Mouse (Mus musculus): ENCODE measurements around the gene Pglyrp4. TPM values are rescaled to one million over a fixed set of nuclear protein-coding genes. Genes with fewer than 3 reads are reported as not detected.
A peak's percentile ranks its signal among the peaks of the same experiment; 100 is the strongest.
"Not testable (repeated sequence)": the region's sequence is repeated elsewhere in the genome, so short reads cannot be mapped to it uniquely, and the experiment has no call there.

Pglyrp4 gene
- total RNA-seq (2021) = not detected
- long read RNA-seq, experiment 1 = 0 reads
- long read RNA-seq, experiment 2 = 0 reads

- DNase-seq (ENCODE audit: low spot score in 2 of 2) = no peak
These were observed at the start of gene Pglyrp4 for GRCm38 (mm10) chr3:90726606-90727005. TSS of gene Pglyrp4 (plus strand) at chr3:90726906.

DNA sequence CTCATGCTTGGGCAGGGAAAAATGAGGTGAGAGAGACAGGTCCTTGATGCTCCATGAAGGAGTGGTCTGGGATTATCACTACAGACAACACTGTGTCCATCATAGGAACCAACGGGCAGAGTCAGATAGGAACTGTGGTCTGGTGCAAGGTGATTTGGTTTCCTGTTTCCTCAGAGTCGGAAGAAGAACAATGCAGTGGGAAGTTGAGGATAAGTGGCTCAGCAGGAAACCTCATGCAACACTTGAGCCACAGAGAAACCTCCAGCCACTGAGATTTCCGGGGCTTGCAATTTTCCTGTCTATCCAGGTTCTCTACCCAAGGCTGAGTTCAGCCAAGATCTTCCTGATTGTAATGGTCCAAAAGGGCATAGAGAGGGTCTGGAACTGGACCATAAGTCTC lies 48.0 kb upstream of the Pglyrp4 start:
- no peak for DNase-seq (ENCODE audit: low spot score in 2 of 2)

DNA sequence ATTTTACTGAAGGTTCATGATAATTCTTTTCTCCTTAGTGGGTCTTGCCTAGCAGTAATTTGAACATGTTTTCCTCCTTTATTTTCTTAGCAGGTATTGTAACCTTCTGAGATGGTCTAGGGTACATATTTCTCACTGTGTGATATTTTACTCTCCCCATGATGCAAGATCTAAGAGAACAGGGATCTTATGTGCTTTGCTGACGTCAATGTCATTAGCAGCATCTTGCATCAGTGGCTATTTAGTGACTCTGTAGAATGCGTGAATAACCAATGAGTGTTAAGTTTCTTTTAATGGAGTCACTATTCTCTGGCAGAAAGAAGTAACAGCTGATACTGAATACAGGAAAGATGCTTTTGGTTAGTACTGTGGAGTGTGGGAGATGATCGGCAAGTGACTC lies 42.8 kb upstream of the Pglyrp4 start:
- DNase-seq (ENCODE audit: low spot score in 2 of 2) = no peak

DNA sequence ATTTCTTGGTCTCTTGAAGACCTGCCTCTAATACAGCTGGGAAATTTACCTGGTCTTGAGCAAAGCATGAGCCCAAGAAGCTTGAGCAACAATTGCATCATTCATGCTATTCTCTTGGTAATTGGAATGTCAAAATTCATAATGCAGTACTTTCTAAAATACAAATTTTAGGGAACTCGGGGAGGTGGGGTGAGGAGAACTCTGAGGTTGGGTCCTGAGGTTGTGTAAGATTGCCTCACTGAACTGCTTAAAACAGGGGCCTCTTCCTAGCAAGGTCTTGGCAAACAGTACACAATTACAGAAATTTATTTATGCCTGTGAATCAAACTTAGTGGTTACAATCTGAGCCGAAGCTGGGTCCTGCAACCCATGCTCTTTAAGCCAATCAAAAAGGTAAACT lies 39.9 kb upstream of the Pglyrp4 start:
- no peak for DNase-seq (ENCODE audit: low spot score in 2 of 2)

- no peak for DNase-seq (ENCODE audit: low spot score in 2 of 2)
These were observed 33.2 kb upstream of the Pglyrp4 start for GRCm38 (mm10) chr3:90693496-90693895.

GRCm38 (mm10) chr3:90695613-90696012 lies 31.1 kb upstream of the Pglyrp4 start, which contains the start of gene S100a9:
TSS of gene S100a9 (minus strand) at chr3:90695721.
- no peak for DNase-seq (ENCODE audit: low spot score in 2 of 2)

DNA sequence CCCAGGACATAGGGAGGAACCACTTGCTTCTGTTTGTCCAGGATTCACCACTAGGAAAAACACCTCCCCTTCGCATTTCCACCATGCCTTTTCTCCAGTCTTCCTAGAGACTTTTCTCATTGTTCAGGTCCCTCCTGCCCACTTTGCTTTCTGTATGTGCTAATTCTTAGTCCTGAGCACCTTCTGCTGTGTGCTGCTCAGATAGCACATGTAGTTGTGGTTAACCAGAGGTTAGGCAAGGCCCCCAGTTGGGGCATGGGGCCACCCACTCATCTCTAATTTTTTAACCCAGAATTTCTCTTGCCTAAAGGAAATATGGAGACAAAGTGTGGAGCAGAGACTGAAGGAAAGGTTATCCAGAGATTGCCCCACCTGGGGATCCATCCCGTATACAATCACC lies 24.5 kb upstream of the Pglyrp4 start:
- DNase-seq (ENCODE audit: low spot score in 2 of 2) = no peak

GRCm38 (mm10) chr3:90708523-90709202 lies 18.0 kb upstream of the Pglyrp4 start:
- no peak for DNase-seq (ENCODE audit: low spot score in 2 of 2)

DNA sequence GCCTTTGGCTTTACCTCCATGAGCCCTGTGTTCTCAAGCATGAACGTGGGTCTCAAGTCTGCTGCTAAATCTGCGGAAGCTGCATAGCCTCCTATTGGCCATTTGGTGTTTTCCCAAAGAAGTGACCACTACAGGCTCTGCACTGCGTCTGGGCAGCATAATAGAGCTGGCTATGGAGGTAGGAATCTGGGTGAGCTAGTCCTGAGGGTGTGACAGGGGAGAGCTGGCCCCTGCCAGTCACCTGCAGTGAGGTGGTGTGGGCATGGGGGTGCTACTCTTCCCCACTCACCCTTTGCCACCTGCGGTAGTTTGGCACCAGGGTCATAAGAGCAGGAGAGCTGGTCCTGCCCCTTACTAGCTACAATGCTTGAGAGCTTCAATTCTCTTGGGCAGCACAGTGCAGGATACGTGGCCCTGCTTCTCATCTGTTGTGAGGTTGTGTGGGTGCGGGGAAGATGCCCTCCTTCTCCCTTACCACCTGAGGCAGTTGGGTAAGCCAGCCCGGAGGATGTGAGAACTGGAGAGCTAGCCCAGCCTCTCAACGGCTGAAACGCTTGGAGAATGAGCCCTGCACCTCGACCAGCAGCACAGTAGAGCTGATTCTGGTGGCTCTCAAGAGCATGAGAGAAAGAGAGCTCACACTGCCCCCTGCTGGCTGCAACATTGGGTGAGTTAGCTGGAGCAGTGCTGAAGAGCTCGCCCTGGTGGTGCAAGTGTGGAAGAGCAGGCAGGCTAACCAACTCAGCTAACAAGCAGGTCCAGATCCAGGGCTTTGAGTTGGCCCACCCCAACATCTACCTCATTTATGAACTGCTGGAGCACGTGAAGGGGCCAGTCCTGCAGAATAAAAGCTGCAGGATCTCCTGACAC lies 16.9 kb upstream of the Pglyrp4 start:
- DNase-seq (ENCODE audit: low spot score in 2 of 2) = peak; percentile 54 to 68

DNA sequence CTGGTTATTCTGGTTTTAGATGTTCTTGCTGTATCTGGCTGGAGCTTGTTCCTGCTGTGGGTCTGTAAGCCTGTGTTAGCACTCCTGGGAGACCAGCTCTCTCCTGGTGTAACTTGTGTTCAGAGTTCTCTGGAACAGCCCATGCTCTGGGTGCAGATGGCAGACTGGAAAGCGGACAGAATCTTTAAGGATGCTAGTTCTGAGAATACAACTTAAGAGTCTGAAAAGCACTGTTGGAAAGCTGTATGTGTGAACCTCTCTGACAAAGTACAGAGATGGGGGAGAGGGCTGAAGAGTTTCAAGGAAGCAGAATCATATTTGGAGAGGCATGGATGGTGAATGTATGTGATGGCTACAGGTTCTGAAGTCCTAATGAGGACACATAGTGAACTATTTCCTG lies 23.0 kb downstream of the Pglyrp4 start:
- no peak for DNase-seq (ENCODE audit: low spot score in 2 of 2)

DNA sequence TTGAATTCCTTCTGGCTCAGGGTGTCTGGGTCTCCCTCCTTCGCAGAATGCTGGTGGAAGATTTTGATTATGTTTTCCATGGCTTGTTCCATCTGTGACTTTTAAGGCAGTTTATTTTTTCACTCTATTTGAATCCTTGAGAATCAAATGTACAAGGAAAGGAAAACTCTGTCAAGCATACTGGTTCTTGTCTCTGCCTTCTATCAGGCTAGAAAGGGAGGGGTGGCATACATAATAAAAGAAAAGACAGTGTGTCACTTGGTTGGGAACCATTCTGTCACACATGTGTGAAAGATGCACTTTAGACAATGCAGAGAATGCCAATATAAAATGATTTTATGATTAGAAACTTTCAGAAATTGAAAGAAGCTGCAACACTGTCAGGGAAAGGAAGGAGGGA lies 51.1 kb downstream of the Pglyrp4 start, which contains the start of gene Gm5849:
Gene Gm5849, minus strand, starts transcription at position 101 of the 400 bp plus-strand sequence.
- not testable (repeated sequence) for DNase-seq (ENCODE audit: low spot score in 2 of 2)

Other genes starting within 250 kb of the Pglyrp4 start
- gene Snapin, start 235.9 kb upstream of the Pglyrp4 start, total RNA-seq (2021) = 10 to 100 TPM; 70.9 to 72.3 TPM
- gene Chtop, start 217.4 kb upstream of the Pglyrp4 start, total RNA-seq (2021) = 100 to 1,000 TPM; 137 to 138 TPM
- gene S100a1, start 212.5 kb upstream of the Pglyrp4 start, total RNA-seq (2021) = 10 to 100 TPM; 67.1 TPM
- gene S100a13, start 212.5 kb upstream of the Pglyrp4 start, total RNA-seq (2021) = 10 to 100 TPM; 23.9 to 24.7 TPM
- gene S100a14, start 200.1 kb upstream of the Pglyrp4 start, total RNA-seq (2021) = 1 to 10 TPM in 1 of 2 experiments, under 1 TPM in 1; 0.54 to 1.2 TPM
- 10 to 100 TPM; 68.4 to 74.4 TPM for gene S100a16, start 189.7 kb upstream of the Pglyrp4 start, total RNA-seq (2021)
- gene S100a3, start 166.3 kb upstream of the Pglyrp4 start, total RNA-seq (2021) = not detected
- gene S100a2, start 136.7 kb upstream of the Pglyrp4 start, total RNA-seq (2021) = not detected
- gene Gm42674, start 125.0 kb upstream of the Pglyrp4 start, total RNA-seq (2021) = not detected
- gene S100a4, start 123.1 kb upstream of the Pglyrp4 start, total RNA-seq (2021) = 10 to 100 TPM; 11.4 to 14.7 TPM
- gene S100a5, start 118.4 kb upstream of the Pglyrp4 start, total RNA-seq (2021) = not detected
- 10 to 100 TPM; 71.7 to 72.5 TPM for gene S100a6, start 114.0 kb upstream of the Pglyrp4 start, total RNA-seq (2021)
- gene S100a7a, start 72.9 kb upstream of the Pglyrp4 start, total RNA-seq (2021) = not detected
- gene S100a8, start 57.9 kb upstream of the Pglyrp4 start, total RNA-seq (2021) = 100 to 1,000 TPM in 1 of 2 experiments, 10 to 100 TPM in 1; 48.2 to 155 TPM
- gene S100a9, start 31.2 kb upstream of the Pglyrp4 start, total RNA-seq (2021) = 100 to 1,000 TPM in 1 of 2 experiments, 10 to 100 TPM in 1; 64.8 to 191 TPM
- not detected for gene Gm5849, start 51.0 kb downstream of the Pglyrp4 start, total RNA-seq (2021)

Data from adrenal gland, postnatal 4 days (tissue).